Mouse (Mus musculus) CH12.LX (cell line): Measurements from ENCODE around the gene Psmd9. TPM values are rescaled to one million over a fixed set of nuclear protein-coding genes. Genes with fewer than 3 reads are reported as not detected.

Source experiments
- DNase-seq: peaks from one replicate; pipeline ENCODE4 v3.0.0-alpha.2; 2013; ENCODE audit errors: extremely low read depth
- H3K27ac ChIP-seq: 2 replicates; pipeline ENCODE4 v1.5.1; 2012; ENCODE audit warnings: low read depth, mild to moderate bottlenecking, control low read depth, moderate library complexity; ENCODE audit not compliant: insufficient read depth
- H3K27me3 ChIP-seq: replicated peaks from 2 replicates; pipeline ENCODE3; 2012; ENCODE audit warnings: inconsistent platforms
- H3K36me3 ChIP-seq, 2 experiments: replicated peaks in 1 of 2; 2 replicates each; pipeline versions ENCODE3 to v1.6.1; 2012; ENCODE audit warnings: inconsistent platforms in 1 of 2, low read length in 1 of 2, mild to moderate bottlenecking in 1 of 2, mixed read lengths in 1 of 2, moderate library complexity in 1 of 2; ENCODE audit not compliant: control insufficient read depth in 1 of 2, insufficient read depth in 1 of 2
- H3K4me1 ChIP-seq, 2 experiments: 2 replicates each; pipeline ENCODE4 v1.6.1; 2012; ENCODE audit warnings: inconsistent platforms in 1 of 2, moderate library complexity in 1 of 2; ENCODE audit not compliant: insufficient read depth in 2 of 2, control insufficient read depth in 1 of 2
- H3K4me2 ChIP-seq: 2 replicates; pipeline ENCODE4 v1.6.1; 2012; ENCODE audit warnings: low read depth, mild to moderate bottlenecking, control low read depth; ENCODE audit not compliant: poor library complexity, insufficient read depth, severe bottlenecking
- H3K4me3 ChIP-seq, 3 experiments: fragments of 150-350 bp in 1 of 3; sonication (generic) in 1 of 3; replicated peaks in 1 of 3; 2 replicates each; pipeline versions ENCODE3 to v1.5.1; 2011 to 2012; ENCODE audit warnings: low read depth in 2 of 3, low read length in 2 of 3, mild to moderate bottlenecking in 2 of 3, moderate library complexity in 2 of 3, control low read depth in 1 of 3, improper control_type of control experiment in 1 of 3, inconsistent platforms in 1 of 3, mixed read lengths in 1 of 3; ENCODE audit not compliant: poor library complexity in 1 of 3
- H3K79me2 ChIP-seq: replicated peaks from 2 replicates; pipeline ENCODE4 v1.6.1; 2012; ENCODE audit warnings: mild to moderate bottlenecking, moderate library complexity; ENCODE audit not compliant: control insufficient read depth, poor library complexity, insufficient read depth, severe bottlenecking; ENCODE audit errors: extremely low read depth
- H3K9ac ChIP-seq: 2 replicates; pipeline ENCODE4 v1.6.1; 2012; ENCODE audit warnings: low read depth, mild to moderate bottlenecking, control low read depth, moderate library complexity; ENCODE audit not compliant: insufficient read depth
- H3K9me3 ChIP-seq: replicated peaks from 2 replicates; pipeline ENCODE3; 2012; ENCODE audit warnings: low read length, inconsistent platforms, mixed read lengths
- ETS1 ChIP-seq: conservative IDR thresholded peaks from 2 replicates; pipeline ENCODE4 v1.6.1; 2012; ENCODE audit warnings: low read depth, mild to moderate bottlenecking, inconsistent platforms, low read length, improper control_type of control experiment, moderate library complexity
- IRF4 ChIP-seq: IDR thresholded peaks from 2 replicates; pipeline ENCODE4 v1.6.1; 2014; ENCODE audit warnings: low read depth, mild to moderate bottlenecking, inconsistent platforms, low read length, improper control_type of control experiment
- MAX ChIP-seq: IDR thresholded peaks from 2 replicates; pipeline ENCODE4 v1.6.1; 2011; ENCODE audit warnings: low read length, improper control_type of control experiment
- MAZ ChIP-seq: IDR thresholded peaks from 2 replicates; pipeline ENCODE4 v1.6.1; 2012; ENCODE audit warnings: low read depth, mild to moderate bottlenecking, inconsistent platforms, low read length, improper control_type of control experiment, moderate library complexity
- MEF2A ChIP-seq: IDR thresholded peaks from 2 replicates; pipeline ENCODE4 v1.6.1; 2014; ENCODE audit warnings: low read depth, mild to moderate bottlenecking, inconsistent platforms, low read length, improper control_type of control experiment, borderline replicate concordance
- MXI1 ChIP-seq: IDR thresholded peaks from 2 replicates; pipeline ENCODE4 v1.6.1; 2011; ENCODE audit warnings: mild to moderate bottlenecking, low read depth, low read length, improper control_type of control experiment
- RCOR1 ChIP-seq: conservative IDR thresholded peaks from 2 replicates; pipeline ENCODE4 v1.6.1; 2012; ENCODE audit warnings: low read depth, mild to moderate bottlenecking, inconsistent platforms, low read length, improper control_type of control experiment
- SIN3A ChIP-seq: IDR thresholded peaks from 2 replicates; pipeline ENCODE4 v1.6.1; 2012; ENCODE audit warnings: low read length, improper control_type of control experiment, inconsistent platforms
- TCF12 ChIP-seq: IDR thresholded peaks from 2 replicates; pipeline ENCODE4 v1.6.1; 2014; ENCODE audit warnings: low read depth, mild to moderate bottlenecking, inconsistent platforms, low read length, improper control_type of control experiment
- UBTF ChIP-seq: IDR thresholded peaks from 2 replicates; pipeline ENCODE4 v1.6.1; 2012; ENCODE audit warnings: low read depth, mild to moderate bottlenecking, inconsistent platforms, low read length, improper control_type of control experiment, moderate library complexity
- USF1 ChIP-seq: IDR thresholded peaks from 2 replicates; pipeline ENCODE4 v1.6.1; 2014; ENCODE audit warnings: low read depth, mild to moderate bottlenecking, inconsistent platforms, low read length, improper control_type of control experiment
- ZMIZ1 ChIP-seq: IDR thresholded peaks from 2 replicates; pipeline ENCODE4 v1.6.1; 2012; ENCODE audit warnings: low read depth, mild to moderate bottlenecking, inconsistent platforms, low read length, improper control_type of control experiment
- dilution Hi-C: fragments of 300-500 bp; cut with MboI; formaldehyde crosslinking; loops from 2 replicates; pipeline ENCODE4 v1.14.3; 2020; ENCODE audit warnings: low sequenced_read_pairs; ENCODE audit not compliant: extremely low pct_unique_long_range_greater_than_20kb, extremely low pct_ligation_motif_present
- in situ Hi-C: fragments of 300-500 bp; cut with MboI; formaldehyde crosslinking; loops from 3 replicates; pipeline ENCODE4 v1.14.3; 2019; ENCODE audit warnings: low sequenced_read_pairs, low pct_ligation_motif_present, low pct_unique_long_range_greater_than_20kb, mixed read lengths
- polyA plus RNA-seq: library from polyadenylated mRNA; unstranded; fragments of >175 nt; gene quantifications from 2 replicates; pipeline ENCODE4 v1.2.1, GENCODE M21; 2012; ENCODE audit warnings: low read depth; ENCODE audit not compliant: insufficient read length
- total RNA-seq, 2 experiments: library from RNA; depleted of rRNA; stranded (reverse); fragments of 300-350 nt in 1 of 2; fragments of >200 nt in 1 of 2; gene quantifications; 2 replicates each; pipeline ENCODE4 v1.2.3; 2012 to 2014

The Psmd9 gene
- total and polyA plus RNA-seq, 3 experiments: 30.8 to 38.0 (median 35.5) TPM

GRCm38 (mm10) chr5:123140694-123141554, 28.3 kb upstream of the Psmd9 start (continued):
- TF ChIP-seq TCF12: peak; percentile 64; the same call in 1 of the 2 replicates
- no peak for TF ChIP-seq USF1

DNA sequence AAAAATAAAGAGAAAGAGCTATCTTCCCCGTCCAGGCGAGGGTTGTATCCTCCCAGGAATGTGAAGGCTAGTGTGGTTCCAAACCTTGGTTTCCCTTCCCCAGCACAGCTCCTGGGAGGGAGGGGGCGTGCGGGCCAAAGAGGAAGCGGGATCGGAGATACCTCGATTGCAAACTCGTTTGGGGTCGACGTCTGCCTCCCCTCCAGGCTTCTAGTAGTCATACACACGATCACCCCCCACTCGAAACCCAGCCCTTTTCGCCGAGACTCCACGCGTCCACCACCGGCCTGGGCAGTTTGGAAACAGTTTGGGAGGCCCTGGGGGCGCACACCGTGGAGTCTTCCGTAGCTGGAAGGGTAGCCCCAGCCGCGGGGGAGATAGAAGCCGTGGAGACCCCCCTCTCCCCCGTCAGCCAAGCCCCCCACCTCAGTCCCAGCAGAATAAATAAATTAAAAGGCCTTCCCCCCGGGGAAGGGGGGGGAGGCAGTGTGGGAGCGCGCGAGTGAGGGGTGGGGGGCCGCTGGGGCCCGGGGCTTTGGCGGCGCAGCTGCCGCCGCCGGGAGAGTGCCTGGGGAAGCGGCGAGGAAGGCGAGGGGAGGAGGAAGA, 27.6 kb upstream of the Psmd9 start:
- Histone ChIP-seq H3K27ac (peak overlapping the region; percentile 97), H3K36me3 (peaks cover 13 to 36% of the 10 kb centered on the region in 2 experiments), H3K27me3 (no peaks in the 10 kb centered on the region), H3K9ac (peak overlapping the region; percentile 100), H3K4me3 (peak overlapping the region; percentile 63 to 76 (median 71)), H3K9me3 (no peaks in the 10 kb centered on the region), H3K4me2 (peak overlapping the region; percentile 52), H3K79me2 (peaks cover 62% of the 10 kb centered on the region), H3K4me1 (peaks cover 0 to 35% of the 10 kb centered on the region in 2 experiments; a peak in 2 of 4 replicates)
- in situ Hi-C loops (no loop called here), dilution Hi-C loops (no loop called here)
- peak; percentile 63 for DNase-seq
- peak; percentile 3; the same call in 1 of the 2 replicates for TF ChIP-seq MXI1
- TF ChIP-seq MAZ: peak; percentile 76; the same call in 1 of the 2 replicates
- TF ChIP-seq MAX: 0 out of 2 replicates have a peak, but pooled peaks have one; percentile 10
- no peak for TF ChIP-seq MEF2A
- peak; percentile 57 for TF ChIP-seq IRF4
- no peak for TF ChIP-seq ETS1
- TF ChIP-seq ZMIZ1: peak; percentile 47; the same call in 1 of the 2 replicates

- H3K27ac ChIP-seq: peak within 1 kb of the TSS; percentile 97
- in situ Hi-C loops (no loop called here), dilution Hi-C loops (no loop called here)
- peak within 1 kb of the TSS; percentile 98 for H3K4me2 ChIP-seq
- DNase-seq: no peak
- H3K4me1 ChIP-seq: peaks cover 0 to 28% of the 10 kb centered on the region in 2 experiments; a peak in 2 of 4 replicates
- H3K36me3 ChIP-seq: peaks cover 15 to 36% of the 10 kb centered on the region in 2 experiments
- H3K4me3 ChIP-seq: peak within 1 kb of the TSS; percentile 71 to 76 (median 76)
- H3K79me2 ChIP-seq: peaks cover 56% of the 10 kb centered on the region
- no peaks in the 10 kb centered on the region for H3K9me3 ChIP-seq
- no peaks in the 10 kb centered on the region for H3K27me3 ChIP-seq
- TF ChIP-seq UBTF (peak; percentile 91), SIN3A (peak; percentile 16; the same call in 1 of the 2 replicates), RCOR1 (no peak)
- peak within 1 kb of the TSS; percentile 100 for H3K9ac ChIP-seq
Measured at GRCm38 (mm10) chr5:123142161-123143157, 26.8 kb upstream of the Psmd9 start, which contains the start of gene Setd1b. Gene Setd1b, plus strand, starts transcription at chr5:123142193.
